Mouse (Mus musculus) bone marrow macrophage, adult 2 months (primary cell): ENCODE data around the gene Ykt6.

Experiments used
- CTCF ChIP-seq: IDR thresholded peaks from 2 replicates; pipeline ENCODE4 v1.5.1; 2012; ENCODE audit warnings: low read depth, mild to moderate bottlenecking, low read length, moderate library complexity
- POLR2A ChIP-seq: IDR thresholded peaks from 2 replicates; pipeline ENCODE4 v1.6.1; 2012; ENCODE audit warnings: mild to moderate bottlenecking, low read depth, low read length, borderline replicate concordance

- TF ChIP-seq CTCF (no peak), POLR2A (no peak)
Measured at GRCm38 (mm10) chr11:5908642-5909041, 46.9 kb upstream of the Ykt6 start.
